Mouse (Mus musculus) embryonic facial prominence, embryonic 15.5 days (tissue): Measurements from ENCODE around the gene Tcirg1. TPM values are rescaled to one million over a fixed set of nuclear protein-coding genes. Genes with fewer than 3 reads are reported as not detected.

Experiments used
- ATAC-seq: fragments of 200-750 bp; cut with Nextera tagmentation; 2 replicates; pipeline ENCODE4 v1.8.0; 2017; ENCODE audit warnings: low read depth, moderate TSS enrichment; ENCODE audit not compliant: insufficient number of reproducible peaks, low FRiP score, low TSS enrichment
- H3K27ac ChIP-seq: fragments of 300-500 bp; sonication (generic); replicated peaks from 2 replicates; pipeline ENCODE4 v1.5.1; 2015; ENCODE audit warnings: mild to moderate bottlenecking, inconsistent platforms
- H3K27me3 ChIP-seq: fragments of 300-500 bp; sonication (generic); 2 replicates; pipeline ENCODE4 v1.6.1; 2015; ENCODE audit warnings: inconsistent platforms
- H3K36me3 ChIP-seq: fragments of 300-500 bp; sonication (generic); 2 replicates; pipeline ENCODE4 v1.6.1; 2015; ENCODE audit warnings: mild to moderate bottlenecking, inconsistent platforms
- H3K4me1 ChIP-seq: fragments of 300-500 bp; sonication (generic); 2 replicates; pipeline ENCODE4 v1.6.1; 2015; ENCODE audit warnings: inconsistent platforms
- H3K4me2 ChIP-seq: fragments of 300-500 bp; sonication (generic); replicated peaks from 2 replicates; pipeline ENCODE4 v1.6.1; 2015; ENCODE audit warnings: mild to moderate bottlenecking, inconsistent platforms
- H3K4me3 ChIP-seq: fragments of 300-500 bp; sonication (generic); replicated peaks from 2 replicates; pipeline ENCODE4 v1.5.1; 2015; ENCODE audit warnings: mild to moderate bottlenecking, inconsistent platforms
- H3K9ac ChIP-seq: fragments of 300-500 bp; sonication (generic); 2 replicates; pipeline ENCODE4 v1.6.1; 2015; ENCODE audit warnings: inconsistent platforms
- H3K9me3 ChIP-seq: fragments of 300-500 bp; sonication (generic); replicated peaks from 2 replicates; pipeline ENCODE4 v1.6.1; 2016; ENCODE audit warnings: inconsistent platforms
- WGBS: fragments of 180-500 bp; shearing (Covaris S2); methylation state at CpG from one replicate; pipeline ENCODE4 v1.1.7; 2015; 5-methylcytosine and 5-hydroxymethylcytosine counted together
- polyA plus RNA-seq: library from polyadenylated mRNA; unstranded; fragments of >200 nt; fragmentation: Nextera tagmentation; extraction: Ambion mirVana; gene quantifications from 2 replicates; pipeline ENCODE4 v1.2.1, GENCODE M21; 2015

Gene Tcirg1
- polyA plus RNA-seq, 1 experiment from 2014 or later, result 64.3 TPM

- Histone ChIP-seq H3K9me3 (no peaks in the 10 kb centered on the region), H3K4me1 (peaks cover 8% of the 10 kb centered on the region)
These were observed 42.0 kb downstream of the Tcirg1 start for GRCm38 (mm10) chr19:3864960-3865359.

GRCm38 (mm10) chr19:3862713-3863112 is 44.2 kb downstream of the Tcirg1 start:
- no peaks in the 10 kb centered on the region for H3K27me3 ChIP-seq
- no peak overlapping the region for H3K9ac ChIP-seq

More at GRCm38 (mm10) chr19:3864960-3865359, 42.0 kb downstream of the Tcirg1 start:
- Histone ChIP-seq H3K4me2 (no peak overlapping the region), H3K9ac (no peak overlapping the region), H3K27ac (no peak overlapping the region), H3K27me3 (no peaks in the 10 kb centered on the region), H3K36me3 (peaks cover 13% of the 10 kb centered on the region), H3K4me3 (no peak overlapping the region)
- WGBS, result 86% methylated on average over 2 of the region's 2 CpGs
- ATAC-seq, result no peak

DNA sequence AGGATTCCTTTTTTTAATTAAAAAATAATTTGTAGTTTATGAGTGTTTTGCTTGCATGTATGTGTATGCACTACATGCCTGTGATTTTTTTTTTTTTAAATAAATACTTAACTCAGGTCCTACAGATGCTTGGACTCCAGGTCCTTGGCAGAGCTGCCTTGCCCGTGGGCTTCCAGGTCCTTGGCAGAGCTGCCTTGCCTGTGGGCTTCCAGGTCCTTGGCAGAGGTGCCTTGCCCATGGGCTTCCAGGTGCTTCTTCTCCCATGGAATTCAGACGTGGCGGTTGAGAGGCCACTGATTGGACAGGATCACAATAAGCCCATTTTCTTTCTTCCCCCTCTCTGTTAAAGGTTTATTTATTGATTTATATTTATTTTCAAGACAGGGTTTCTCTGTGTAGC is 49.7 kb downstream of the Tcirg1 start:
- H3K9ac ChIP-seq, result no peak overlapping the region
- no peak for ATAC-seq
- H3K27ac ChIP-seq, result no peak overlapping the region
- WGBS, result 64% methylated on average over 3 of the region's 3 CpGs
- no peak overlapping the region for H3K4me3 ChIP-seq
- H3K36me3 ChIP-seq, result no peaks in the 10 kb centered on the region
- H3K9me3 ChIP-seq, result no peaks in the 10 kb centered on the region
- no peak overlapping the region for H3K4me2 ChIP-seq
- H3K4me1 ChIP-seq, result peaks cover 23% of the 10 kb centered on the region
- no peaks in the 10 kb centered on the region for H3K27me3 ChIP-seq

More at GRCm38 (mm10) chr19:3862713-3863112, 44.2 kb downstream of the Tcirg1 start:
- H3K4me3 ChIP-seq, result no peak overlapping the region
- H3K9me3 ChIP-seq, result no peaks in the 10 kb centered on the region
- no peak overlapping the region for H3K27ac ChIP-seq
- no peaks in the 10 kb centered on the region for H3K4me1 ChIP-seq
- no peak overlapping the region for H3K4me2 ChIP-seq
- peaks cover 13% of the 10 kb centered on the region for H3K36me3 ChIP-seq
- no peak for ATAC-seq
- WGBS, result 82% methylated on average over 2 of the region's 2 CpGs

DNA sequence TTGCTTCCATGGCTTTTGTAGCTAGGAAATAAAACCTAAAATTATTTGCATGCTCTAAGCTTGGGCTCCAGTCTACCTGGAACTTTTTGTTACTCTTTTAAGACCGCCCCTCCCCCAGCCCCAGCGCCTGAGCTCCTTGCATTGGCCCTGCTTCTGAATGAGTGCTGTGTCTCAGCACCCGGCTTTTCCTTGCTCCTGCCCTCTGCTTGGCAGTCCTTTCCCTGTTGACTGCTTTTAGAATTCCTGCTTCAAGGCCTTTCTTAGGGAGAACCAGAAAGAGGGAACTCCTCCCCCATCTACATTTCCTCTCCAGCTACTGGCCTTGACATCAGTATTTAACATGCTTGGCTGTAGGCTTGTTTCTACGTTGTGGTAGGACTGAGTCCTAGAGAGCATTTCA is 51.3 kb downstream of the Tcirg1 start:
- Histone ChIP-seq H3K4me1 (peaks cover 31% of the 10 kb centered on the region), H3K27ac (peak overlapping the region; percentile 51), H3K4me2 (no peak overlapping the region), H3K36me3 (no peaks in the 10 kb centered on the region), H3K9ac (no peak overlapping the region), H3K9me3 (no peaks in the 10 kb centered on the region), H3K27me3 (no peaks in the 10 kb centered on the region), H3K4me3 (no peak overlapping the region)
- ATAC-seq, result no peak
- 13% methylated on average over 4 of the region's 4 CpGs for WGBS

DNA sequence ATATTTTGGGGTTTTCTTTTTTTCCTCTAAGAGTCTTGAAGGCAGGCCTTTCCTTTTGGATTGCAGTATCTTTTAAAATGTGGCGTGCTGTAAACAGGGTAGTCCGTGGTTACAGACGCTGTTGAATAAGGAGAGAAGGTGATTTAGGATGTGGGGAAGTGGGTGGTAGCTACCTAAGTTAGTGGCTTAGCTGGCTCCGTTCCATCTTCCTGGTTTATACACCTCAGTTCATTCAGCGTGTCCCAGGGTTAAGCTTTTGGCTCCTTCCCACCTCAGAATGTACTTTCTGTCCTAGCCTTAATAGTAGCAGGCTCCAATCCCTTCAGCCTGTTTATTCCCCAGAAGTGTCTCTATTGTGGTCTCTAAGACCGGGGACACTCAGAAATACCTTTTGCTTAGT is 51.8 kb downstream of the Tcirg1 start:
- no peak for ATAC-seq
- no peaks in the 10 kb centered on the region for H3K27me3 ChIP-seq
- peaks cover 33% of the 10 kb centered on the region for H3K4me1 ChIP-seq
- H3K4me2 ChIP-seq, result 0 out of 2 replicates have a peak overlapping the region, but pooled peaks have one; percentile 15
- no peak overlapping the region for H3K9ac ChIP-seq
- peak overlapping the region; percentile 51; the same call in 1 of the 2 replicates for H3K27ac ChIP-seq
- WGBS, result 53% methylated on average over 6 of the region's 6 CpGs
- H3K36me3 ChIP-seq, result no peaks in the 10 kb centered on the region
- no peak overlapping the region for H3K4me3 ChIP-seq
- H3K9me3 ChIP-seq, result no peaks in the 10 kb centered on the region

DNA sequence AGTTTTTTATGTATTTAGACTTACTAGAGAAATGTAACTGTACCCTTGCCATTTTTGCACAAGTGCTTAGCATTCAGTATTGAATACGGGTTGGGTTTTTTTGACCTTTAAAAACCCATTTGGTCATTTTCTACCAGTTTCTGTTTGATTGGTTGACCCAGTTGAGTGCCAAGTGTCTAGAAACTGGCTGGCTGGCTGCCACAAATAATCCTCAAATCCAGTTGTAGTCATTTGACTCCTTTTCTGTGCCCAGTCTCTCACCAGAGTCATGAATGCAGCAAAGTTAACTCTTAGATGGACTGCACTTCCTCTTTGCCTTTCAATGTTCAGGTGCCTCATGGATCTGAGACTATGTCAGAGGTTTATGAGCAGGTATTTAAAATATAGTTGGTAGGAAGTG is 53.0 kb downstream of the Tcirg1 start:
- WGBS, result 67% methylated on average over 1 of the region's 1 CpGs
- Histone ChIP-seq H3K27me3 (no peaks in the 10 kb centered on the region), H3K9me3 (no peaks in the 10 kb centered on the region), H3K27ac (no peak overlapping the region; the same call in 1 of the 2 replicates), H3K4me3 (no peak overlapping the region), H3K4me1 (peaks cover 33% of the 10 kb centered on the region), H3K36me3 (no peaks in the 10 kb centered on the region), H3K9ac (no peak overlapping the region), H3K4me2 (no peak overlapping the region)
- no peak for ATAC-seq

DNA sequence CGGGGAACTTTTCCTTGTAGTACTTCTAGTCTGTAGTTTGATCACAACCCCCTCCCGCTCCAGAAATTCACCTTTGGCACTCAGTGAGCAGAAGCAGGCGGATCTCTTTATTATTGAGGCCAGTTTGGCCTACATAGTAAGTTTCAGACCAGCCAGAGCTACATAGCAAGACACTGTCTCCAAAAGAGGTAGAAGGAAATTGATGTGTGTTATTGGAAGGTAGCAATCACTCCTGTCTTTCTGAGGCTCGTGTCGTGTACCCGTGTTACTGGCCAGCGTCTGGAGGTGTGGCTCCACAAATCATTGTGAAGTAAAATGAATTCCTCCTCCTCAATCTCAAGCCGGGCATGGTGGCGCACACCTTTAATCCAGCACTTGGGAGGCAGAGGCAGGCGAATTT is 53.8 kb downstream of the Tcirg1 start:
- Histone ChIP-seq H3K36me3 (no peaks in the 10 kb centered on the region), H3K4me3 (peak overlapping the region; percentile 85), H3K9ac (no peak overlapping the region), H3K4me2 (peak overlapping the region; percentile 85), H3K4me1 (peaks cover 33% of the 10 kb centered on the region), H3K27ac (no peak overlapping the region), H3K27me3 (no peaks in the 10 kb centered on the region), H3K9me3 (no peaks in the 10 kb centered on the region)
- WGBS, result 91% methylated on average over 10 of the region's 10 CpGs
- no peak for ATAC-seq

DNA sequence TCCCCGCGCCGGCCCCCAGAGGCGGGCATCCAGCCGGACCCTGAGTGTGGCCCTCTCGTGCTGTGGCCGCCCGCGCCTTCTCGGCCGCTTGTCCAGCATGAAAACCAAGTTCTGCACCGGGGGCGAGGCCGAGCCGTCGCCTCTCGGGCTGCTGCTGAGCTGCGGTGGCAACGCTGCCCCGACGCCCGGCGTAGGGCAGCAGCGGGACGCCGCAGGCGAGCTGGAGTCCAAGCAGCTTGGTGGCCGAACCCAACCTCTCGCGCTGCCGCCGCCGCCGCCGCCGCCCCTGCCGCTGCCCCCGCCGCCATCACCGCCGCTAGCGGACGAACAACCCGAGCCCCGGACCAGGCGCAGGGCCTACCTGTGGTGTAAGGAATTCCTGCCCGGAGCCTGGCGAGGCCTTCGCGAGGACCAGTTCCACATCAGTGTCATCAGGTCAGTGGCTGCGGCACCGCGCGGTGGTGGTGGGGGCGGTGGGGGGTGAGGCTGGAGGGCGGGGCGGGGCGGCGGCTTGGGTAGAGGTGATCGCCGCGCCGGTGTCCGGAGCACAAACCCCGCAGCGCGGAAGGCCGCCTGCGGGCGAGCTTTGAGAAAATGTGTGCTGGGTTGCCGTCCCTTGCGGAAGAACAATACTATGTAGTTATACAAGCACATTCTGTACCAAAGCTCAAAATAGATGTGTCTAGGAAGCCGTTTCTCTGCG is 54.8 kb downstream of the Tcirg1 start:
- Histone ChIP-seq H3K27me3 (no peaks in the 10 kb centered on the region), H3K9me3 (no peaks in the 10 kb centered on the region), H3K4me2 (peak overlapping the region; percentile 85), H3K36me3 (no peaks in the 10 kb centered on the region), H3K4me3 (peak overlapping the region; percentile 85), H3K4me1 (peaks cover 33% of the 10 kb centered on the region), H3K9ac (peak overlapping the region; percentile 79), H3K27ac (peak overlapping the region; percentile 98)
- under 1% methylated on average over 66 of the region's 74 CpGs for WGBS
- ATAC-seq, result peak; percentile 9

DNA sequence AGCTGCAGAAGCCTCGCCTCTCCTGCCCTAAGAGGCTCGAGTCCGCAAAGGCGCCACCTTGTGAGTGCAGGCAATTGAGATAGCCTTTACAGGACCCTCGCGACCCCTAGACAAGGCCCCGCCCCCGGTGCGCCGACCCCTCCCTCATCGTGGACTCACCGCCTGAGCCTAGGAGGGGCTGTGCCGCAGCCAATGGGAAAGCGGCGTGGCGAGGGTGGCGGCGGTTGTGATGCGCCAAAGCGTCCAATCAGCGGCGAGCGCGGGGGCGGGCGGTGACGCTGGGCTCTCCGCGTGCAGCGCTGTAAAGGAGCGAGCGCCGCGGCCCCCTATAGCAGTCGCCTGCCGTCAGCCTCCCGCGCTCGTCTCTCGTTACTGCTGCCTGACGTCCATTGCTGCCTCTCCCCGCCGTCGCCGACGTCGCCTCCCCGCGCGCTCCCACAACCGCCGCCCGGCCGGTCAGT is 55.4 kb downstream of the Tcirg1 start, which contains the start of gene Chka:
Chka (plus strand) TSS at position 272 of the 461 bp plus-strand sequence.
- no peaks in the 10 kb centered on the region for H3K36me3 ChIP-seq
- H3K9ac ChIP-seq, result peak within 1 kb of the TSS; percentile 79
- ATAC-seq, result peak; percentile 96
- WGBS, result under 1% methylated on average over 54 of the region's 54 CpGs
- H3K4me3 ChIP-seq, result peak within 1 kb of the TSS; percentile 85
- peaks cover 33% of the 10 kb centered on the region for H3K4me1 ChIP-seq
- H3K9me3 ChIP-seq, result no peaks in the 10 kb centered on the region
- peak within 1 kb of the TSS; percentile 98 for H3K27ac ChIP-seq
- no peaks in the 10 kb centered on the region for H3K27me3 ChIP-seq
- peak within 1 kb of the TSS; percentile 85 for H3K4me2 ChIP-seq

- Histone ChIP-seq H3K4me1 (peaks cover 31% of the 10 kb centered on the region), H3K9ac (peak overlapping the region; percentile 43), H3K9me3 (no peaks in the 10 kb centered on the region), H3K36me3 (no peaks in the 10 kb centered on the region), H3K4me2 (peak overlapping the region; percentile 85), H3K27ac (peak overlapping the region; percentile 67), H3K4me3 (peak overlapping the region; percentile 85), H3K27me3 (no peaks in the 10 kb centered on the region)
- no peak for ATAC-seq
- 4% methylated on average over 19 of the region's 19 CpGs for WGBS
These were observed 56.0 kb downstream of the Tcirg1 start for GRCm38 (mm10) chr19:3850847-3851469.

GRCm38 (mm10) chr19:3850076-3850475 is 56.9 kb downstream of the Tcirg1 start:
- WGBS, result 34% methylated on average over 5 of the region's 5 CpGs

More at GRCm38 (mm10) chr19:3850076-3850475, 56.9 kb downstream of the Tcirg1 start:
- ATAC-seq, result no peak
- no peaks in the 10 kb centered on the region for H3K9me3 ChIP-seq
- H3K4me2 ChIP-seq, result no peak overlapping the region
- H3K4me1 ChIP-seq, result peaks cover 22% of the 10 kb centered on the region
- H3K36me3 ChIP-seq, result no peaks in the 10 kb centered on the region
- no peak overlapping the region for H3K4me3 ChIP-seq
- no peak overlapping the region for H3K27ac ChIP-seq
- no peaks in the 10 kb centered on the region for H3K27me3 ChIP-seq
- no peak overlapping the region for H3K9ac ChIP-seq
